Mouse (Mus musculus): ENCODE results near the gene Itgb6.

DNA sequence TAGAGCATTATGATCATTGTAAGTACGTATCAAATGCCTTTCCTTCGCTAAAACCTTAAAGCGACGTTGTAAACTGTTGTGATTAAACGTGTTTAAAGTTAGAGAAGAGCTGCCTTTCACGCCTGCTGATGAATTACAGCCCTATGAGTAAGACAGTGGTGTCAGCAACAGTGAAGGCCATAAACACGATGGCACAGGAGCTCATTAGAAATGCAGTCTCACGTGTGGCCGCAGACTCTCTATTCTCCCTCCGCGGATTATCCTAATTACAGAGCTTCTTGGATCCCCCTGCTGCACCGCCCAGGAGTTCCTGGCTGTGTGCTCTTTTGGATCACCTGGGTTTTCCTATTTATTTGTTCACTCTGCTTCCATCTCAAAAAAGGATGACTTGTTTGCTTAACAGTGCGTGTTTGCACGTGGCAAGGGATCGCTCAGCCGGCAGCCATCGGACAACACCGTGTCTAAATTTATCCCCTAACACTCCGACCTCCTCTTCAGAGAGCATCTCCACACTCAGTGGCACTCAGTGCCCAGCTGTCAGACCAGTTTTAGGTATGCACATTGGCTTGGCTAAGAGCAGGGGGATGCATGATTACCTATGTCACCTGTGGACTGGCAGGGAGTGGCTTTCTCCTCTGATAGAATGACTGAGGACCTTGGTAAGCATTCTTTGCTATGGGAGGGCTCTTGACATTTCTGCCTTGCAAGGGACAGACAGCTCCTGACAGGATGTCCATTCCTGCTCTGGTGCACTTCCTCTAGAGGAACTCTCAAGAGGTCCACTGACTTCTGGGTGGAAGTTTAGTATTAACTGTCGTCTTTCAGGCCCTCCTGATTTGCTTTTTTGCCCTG is 85.3 kb downstream of the Itgb6 start:
- no peak for TF ChIP-seq POLR2A (IDR thresholded peaks at IDR 0.05; ENCODE audit: borderline replicate concordance, extremely low read depth, low read depth, low read length)
- TF ChIP-seq CTCF (IDR thresholded peaks at IDR 0.05; ENCODE audit: insufficient read depth, low read length) = no peak
